In genomic region chr7:18948151-18948550, GRCm38 (mm10) we compare ENCODE assay signal across 8 mouse cellular contexts. TPM values are rescaled to one million over a fixed set of nuclear protein-coding genes. Genes with fewer than 3 reads are reported as not detected.
DNase-seq lines count a peak whose midpoint lies in the region; ATAC-seq lines count a peak whose summit lies in the region.
"Had no signal": no experiment of that assay in that cellular context is flagged by ENCODE, and none has a peak within 500 bp of the region (broad histone marks: within the 10 kb centered on the region; RNA-seq: fewer than 3 reads in every experiment).

No protein-coding gene starts in this region.

- no peak for ATAC-seq in forebrain, embryonic 16.5 days
- ATAC-seq in midbrain, embryonic 15.5 days (replicated peaks), result no peak
- ATAC-seq in activated CD4-positive, CD25-positive, alpha-beta regulatory T cell, adult 4 months, result no peak

- no peak overlapping the region for H3K4me2 ChIP-seq in forebrain, embryonic 16.5 days (ENCODE audit: low read length)
- H3K4me2 ChIP-seq in midbrain, embryonic 15.5 days, result no peak overlapping the region

- H3K27ac ChIP-seq in forebrain, embryonic 16.5 days (ENCODE audit: low read length), result peak overlapping the region; percentile 73
- H3K27ac ChIP-seq in midbrain, embryonic 15.5 days, result peak overlapping the region; percentile 89

- H3K36me3 ChIP-seq in forebrain, embryonic 16.5 days (ENCODE audit: control insufficient read depth, insufficient read depth), result peaks cover 22% of the 10 kb centered on the region
- peaks cover 23% of the 10 kb centered on the region for H3K36me3 ChIP-seq in midbrain, embryonic 15.5 days (replicated peaks)

- peaks cover 40% of the 10 kb centered on the region for H3K4me1 ChIP-seq in forebrain, embryonic 16.5 days (replicated peaks; ENCODE audit: control insufficient read depth, insufficient read depth, low read length)
- H3K4me1 ChIP-seq in midbrain, embryonic 15.5 days, result peaks cover 51% of the 10 kb centered on the region

- peak; percentile 43 for DNase-seq in adrenal gland, postnatal 14 days
- peak; percentile 57 to 66 for DNase-seq in kidney, adult 8-10 months
- no peak for DNase-seq in frontal cortex, adult 2 months (ENCODE audit: extremely low spot score in 1 of 2, low spot score in 1 of 2)
- no peak for DNase-seq in thymus, postnatal 14 days

- H3K9ac ChIP-seq in forebrain, embryonic 16.5 days (replicated peaks; ENCODE audit: low read depth, low read length), result no peak overlapping the region
- H3K9ac ChIP-seq in midbrain, embryonic 15.5 days, result 0 out of 2 replicates have a peak overlapping the region, but pooled peaks have one; percentile 4

- H3K27me3 ChIP-seq in forebrain, embryonic 16.5 days (replicated peaks; ENCODE audit: control insufficient read depth, insufficient read depth, low read length), result no peaks in the 10 kb centered on the region
- H3K27me3 ChIP-seq in midbrain, embryonic 15.5 days (replicated peaks), result no peaks in the 10 kb centered on the region

- no peaks in the 10 kb centered on the region for H3K9me3 ChIP-seq in forebrain, embryonic 16.5 days (ENCODE audit: control insufficient read depth, low read length)
- no peaks in the 10 kb centered on the region for H3K9me3 ChIP-seq in midbrain, embryonic 15.5 days

- no peak overlapping the region for H3K4me3 ChIP-seq in forebrain, embryonic 16.5 days (replicated peaks; ENCODE audit: low read length)
- no peak overlapping the region for H3K4me3 ChIP-seq in midbrain, embryonic 15.5 days

- 56% methylated on average over 6 of the region's 6 CpGs for WGBS in forebrain, embryonic 16.5 days
- WGBS in midbrain, embryonic 15.5 days, result 40% methylated on average over 6 of the region's 6 CpGs

RNA-seq across cellular contexts. Expression of gene Nova2, which starts 22.5 kb away (rescaled TPM):
- total RNA-seq in adrenal gland, postnatal 14 days (2021), result 7.2 and 8.0 TPM in 2 replicates
- polyA plus RNA-seq in forebrain, embryonic 16.5 days (2015; fragmentation: Nextera tagmentation; extraction: Ambion mirVana), result 15.8 and 17.3 TPM in 2 replicates
- 15.2 and 15.9 TPM in 2 replicates for polyA plus RNA-seq in midbrain, embryonic 15.5 days (2015; fragmentation: Nextera tagmentation; extraction: Ambion mirVana)
- not detected for polyA plus RNA-seq in activated CD4-positive, CD25-positive, alpha-beta regulatory T cell, adult 4 months (2017; shearing (Covaris generic))
- polyA plus RNA-seq in frontal cortex, adult 2 months (2012; rRNA removed), result 25.0 and 27.0 TPM in 2 replicates

RNA-seq across cellular contexts. Expression of gene Ccdc61, which starts 37.9 kb away (rescaled TPM):
- 12.2 and 12.9 TPM in 2 replicates for total RNA-seq in adrenal gland, postnatal 14 days (2021)
- polyA plus RNA-seq in forebrain, embryonic 16.5 days (2015; fragmentation: Nextera tagmentation; extraction: Ambion mirVana), result 23.9 and 24.0 TPM in 2 replicates
- polyA plus RNA-seq in midbrain, embryonic 15.5 days (2015; fragmentation: Nextera tagmentation; extraction: Ambion mirVana), result 24.6 and 25.8 TPM in 2 replicates
- polyA plus RNA-seq in activated CD4-positive, CD25-positive, alpha-beta regulatory T cell, adult 4 months (2017; shearing (Covaris generic)), result 1 to 10 TPM; 5.3 to 9.2 TPM
- polyA plus RNA-seq in frontal cortex, adult 2 months (2012; rRNA removed), result 11.7 and 15.4 TPM in 2 replicates

RNA-seq across cellular contexts. Expression of gene Nanos2, which starts 39.0 kb away (rescaled TPM):
- total RNA-seq in adrenal gland, postnatal 14 days (2021), result not detected in 2 replicates
- polyA plus RNA-seq in forebrain, embryonic 16.5 days (2015; fragmentation: Nextera tagmentation; extraction: Ambion mirVana), result 0.46 and 0.91 TPM in 2 replicates
- polyA plus RNA-seq in midbrain, embryonic 15.5 days (2015; fragmentation: Nextera tagmentation; extraction: Ambion mirVana), result 0.80 and 1.0 TPM in 2 replicates
- polyA plus RNA-seq in activated CD4-positive, CD25-positive, alpha-beta regulatory T cell, adult 4 months (2017; shearing (Covaris generic)), result under 1 TPM in 1 of 2 experiments, not detected in 1; 0.31 TPM
- polyA plus RNA-seq in frontal cortex, adult 2 months (2012; rRNA removed), result 2.9 and 4.1 TPM in 2 replicates
- polyA plus RNA-seq: spleen, adult 2 months had no signal

RNA-seq across cellular contexts. Expression of gene Mypop, which starts 42.9 kb away (rescaled TPM):
- 7.1 and 8.2 TPM in 2 replicates for total RNA-seq in adrenal gland, postnatal 14 days (2021)
- polyA plus RNA-seq in forebrain, embryonic 16.5 days (2015; fragmentation: Nextera tagmentation; extraction: Ambion mirVana), result 3.1 and 3.6 TPM in 2 replicates
- polyA plus RNA-seq in midbrain, embryonic 15.5 days (2015; fragmentation: Nextera tagmentation; extraction: Ambion mirVana), result 5.8 and 6.2 TPM in 2 replicates
- 1 to 10 TPM; 2.2 to 2.8 TPM for polyA plus RNA-seq in activated CD4-positive, CD25-positive, alpha-beta regulatory T cell, adult 4 months (2017; shearing (Covaris generic))
- polyA plus RNA-seq in frontal cortex, adult 2 months (2012; rRNA removed), result 39.9 and 46.2 TPM in 2 replicates

RNA-seq across cellular contexts. Expression of gene Irf2bp1, which starts 55.7 kb away (rescaled TPM):
- 35.9 and 38.6 TPM in 2 replicates for total RNA-seq in adrenal gland, postnatal 14 days (2021)
- polyA plus RNA-seq in forebrain, embryonic 16.5 days (2015; fragmentation: Nextera tagmentation; extraction: Ambion mirVana), result 28.0 and 30.4 TPM in 2 replicates
- 33.4 and 40.2 TPM in 2 replicates for polyA plus RNA-seq in midbrain, embryonic 15.5 days (2015; fragmentation: Nextera tagmentation; extraction: Ambion mirVana)
- 1 to 10 TPM; 2.0 to 3.0 TPM for polyA plus RNA-seq in activated CD4-positive, CD25-positive, alpha-beta regulatory T cell, adult 4 months (2017; shearing (Covaris generic))
- 29.0 and 30.5 TPM in 2 replicates for polyA plus RNA-seq in frontal cortex, adult 2 months (2012; rRNA removed)

Comparison
In these comparisons a context has a peak if more than half of its experiments do, and no peak if none do; other contexts are left out.
1. DNase-seq: peak in adrenal gland, postnatal 14 days (single experiment) and kidney, adult 8-10 months (2 of 2); none in frontal cortex, adult 2 months (0 of 2) and thymus, postnatal 14 days (single experiment).
2. RNA of gene Nova2, which starts 22.5 kb away (polyA plus RNA-seq): 25.0 to 27.0 TPM in frontal cortex, adult 2 months, 15.8 to 17.3 TPM in forebrain, embryonic 16.5 days and 15.2 to 15.9 TPM in midbrain, embryonic 15.5 days; not detected in activated CD4-positive, CD25-positive, alpha-beta regulatory T cell, adult 4 months; every median in the first group is over 10 times any median in the second.